Mouse (Mus musculus) myocyte (in vitro differentiated cells): ENCODE results near the gene Gm10778.

Experiments
- CEBPB ChIP-seq: IDR thresholded peaks from 2 replicates; pipeline ENCODE4 v1.6.1; 2011; ENCODE audit warnings: mild to moderate bottlenecking, moderate library complexity; ENCODE audit not compliant: poor library complexity, insufficient read depth, severe bottlenecking
- POLR2A ChIP-seq: IDR thresholded peaks from one replicate; pipeline ENCODE4 v1.6.1; 2011; ENCODE audit warnings: low read depth, mild to moderate bottlenecking, control low read depth, moderate library complexity; ENCODE audit not compliant: insufficient read length
- POLR2AphosphoS2 ChIP-seq: IDR thresholded peaks from one replicate; pipeline ENCODE4 v1.6.1; 2011; ENCODE audit warnings: low read depth, control low read depth; ENCODE audit not compliant: insufficient read length
- TCF12 ChIP-seq: IDR thresholded peaks from one replicate; pipeline ENCODE4 v1.6.1; 2011; ENCODE audit warnings: mild to moderate bottlenecking, control low read depth; ENCODE audit not compliant: poor library complexity, insufficient read depth, severe bottlenecking
- USF1 ChIP-seq: IDR thresholded peaks from one replicate; pipeline ENCODE4 v1.6.1; 2011; ENCODE audit warnings: low read depth, mild to moderate bottlenecking, control low read depth, moderate library complexity

- TF ChIP-seq POLR2AphosphoS2 (no peak), TCF12 (no peak), POLR2A (no peak), CEBPB (no peak), USF1 (no peak)
Observed at GRCm38 (mm10) chr10:81628390-81628789, 20.5 kb upstream of the Gm10778 start, which contains the start of gene Ankrd24.
